Mouse (Mus musculus) inflammation-experienced regulatory T-cells, adult 6 months (primary cell): Measurements from ENCODE around the gene Svs2. TPM values are rescaled to one million over a fixed set of nuclear protein-coding genes. Genes with fewer than 3 reads are reported as not detected.

Experiments
- polyA plus RNA-seq, 3 experiments: library from polyadenylated mRNA; unstranded; fragments of 100-300 nt; shearing (Covaris generic); gene quantifications; one replicate each; pipeline ENCODE4 v1.2.1; 2017

Gene Svs2
- polyA plus RNA-seq, 3 experiments from 2014 or later, result not detected

Other genes starting within 250 kb of the Svs2 start
- gene Ywhab, start 243.5 kb downstream of the Svs2 start, polyA plus RNA-seq, result 100 to 1,000 TPM in 1 of 3 experiments, 10 to 100 TPM in 2; 60.0 to 106 (median 82.2) TPM
- 1 to 10 TPM in 2 of 3 experiments, under 1 TPM in 1; 0.62 to 9.3 (median 2.1) TPM for gene Pabpc1l, start 213.0 kb downstream of the Svs2 start, polyA plus RNA-seq
- gene Stk4, start 168.1 kb downstream of the Svs2 start, polyA plus RNA-seq, result 100 to 1,000 TPM; 167 to 200 (median 173) TPM
- 100 to 1,000 TPM; 103 to 135 (median 128) TPM for gene Tomm34, start 167.3 kb downstream of the Svs2 start, polyA plus RNA-seq
- gene Kcns1, start 67.4 kb downstream of the Svs2 start, polyA plus RNA-seq, result not detected
- gene Wfdc5, start 55.7 kb downstream of the Svs2 start, polyA plus RNA-seq, result not detected
- not detected for gene Wfdc12, start 47.9 kb downstream of the Svs2 start, polyA plus RNA-seq
- not detected for gene Wfdc15a, start 38.3 kb downstream of the Svs2 start, polyA plus RNA-seq
- not detected for gene Wfdc15b, start 16.8 kb downstream of the Svs2 start, polyA plus RNA-seq
- gene Svs3b, start 18.2 kb upstream of the Svs2 start, polyA plus RNA-seq, result not detected
- gene Svs4, start 40.0 kb upstream of the Svs2 start, polyA plus RNA-seq, result not detected
- not detected for gene Svs3a, start 50.8 kb upstream of the Svs2 start, polyA plus RNA-seq
- gene Svs6, start 78.3 kb upstream of the Svs2 start, polyA plus RNA-seq, result not detected
- gene Svs5, start 94.3 kb upstream of the Svs2 start, polyA plus RNA-seq, result not detected
- 1 to 10 TPM; 3.3 to 7.1 (median 3.8) TPM for gene Slpi, start 150.6 kb upstream of the Svs2 start, polyA plus RNA-seq
- gene Rbpjl, start 164.7 kb upstream of the Svs2 start, polyA plus RNA-seq, result not detected
- gene Matn4, start 166.7 kb upstream of the Svs2 start, polyA plus RNA-seq, result under 1 TPM in 1 of 3 experiments, not detected in 2; 0.21 TPM
- gene Sdc4, start 205.4 kb upstream of the Svs2 start, polyA plus RNA-seq, result 10 to 100 TPM; 12.0 to 42.7 (median 41.8) TPM
- 10 to 100 TPM; 10.4 to 35.1 (median 25.4) TPM for gene Sys1, start 218.5 kb upstream of the Svs2 start, polyA plus RNA-seq
- 1 to 10 TPM in 1 of 3 experiments, not detected in 2; 4.5 TPM for gene Gm20458, start 222.5 kb upstream of the Svs2 start, polyA plus RNA-seq
- not detected for gene Trp53tg5, start 235.3 kb upstream of the Svs2 start, polyA plus RNA-seq
- 1 to 10 TPM; 1.5 to 7.5 (median 7.1) TPM for gene Dbndd2, start 247.6 kb upstream of the Svs2 start, polyA plus RNA-seq